Mouse (Mus musculus): ENCODE data around the gene Bcl2l11. TPM values are rescaled to one million over a fixed set of nuclear protein-coding genes. Genes with fewer than 3 reads are reported as not detected.

Bcl2l11 gene
- polyA plus RNA-seq, 1 experiment, result 54.4 TPM

DNA sequence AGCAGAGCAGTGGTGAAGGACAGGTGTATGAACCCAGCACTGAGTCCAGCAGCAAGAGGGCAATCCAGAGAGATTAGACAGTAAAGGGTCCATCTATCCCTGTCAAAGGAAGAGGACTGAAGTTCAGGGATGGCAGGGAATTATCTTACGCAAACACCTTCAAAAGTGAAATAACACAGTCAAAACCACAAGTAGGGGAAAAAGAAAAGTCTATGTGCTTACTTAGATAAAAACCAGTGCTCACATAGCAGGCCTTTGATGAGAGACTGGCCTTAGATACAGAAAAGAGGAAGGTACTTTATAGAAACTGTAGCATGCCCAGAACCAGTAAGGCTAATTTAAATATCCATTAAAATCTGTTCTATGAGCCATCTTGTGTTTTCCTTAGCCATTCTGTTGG lies 40.4 kb upstream of the Bcl2l11 start:
- WGBS, result 63% methylated on average over 1 of the region's 1 CpGs

DNA sequence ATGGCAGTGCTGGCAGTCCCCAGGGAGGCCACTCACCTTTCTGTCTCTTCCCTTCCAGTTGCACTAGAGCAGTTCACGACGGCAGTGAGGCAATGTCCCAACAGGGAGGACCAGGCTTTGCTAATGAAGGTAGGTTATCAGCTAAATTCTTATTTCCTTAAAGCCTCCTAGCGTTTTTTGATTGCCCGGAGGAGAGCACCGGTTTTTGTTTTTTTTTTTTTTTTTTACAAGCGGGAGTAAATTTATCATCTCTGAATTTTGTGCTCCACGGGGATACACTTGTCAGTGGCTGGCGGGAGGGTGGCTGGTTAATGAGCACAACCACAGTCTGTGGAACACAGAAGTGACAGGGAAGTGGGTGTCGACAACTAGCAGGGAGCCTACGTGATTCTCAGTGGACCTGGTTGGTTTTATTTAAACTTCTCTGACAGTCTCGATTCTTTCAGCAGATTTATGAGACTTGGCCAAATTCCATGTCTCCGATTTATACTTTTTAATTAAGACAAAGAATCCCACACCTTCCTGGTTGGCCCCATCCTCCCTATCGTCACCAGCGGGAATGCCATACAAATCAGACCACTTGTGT lies 39.4 kb upstream of the Bcl2l11 start:
- no peak for DNase-seq
- H3K27ac ChIP-seq (ENCODE audit: control insufficient read depth, insufficient read depth, low read length), result no peak overlapping the region

More for the DNA sequence above, 40.4 kb upstream of the Bcl2l11 start:
- no peaks in the 10 kb centered on the region for H3K27me3 ChIP-seq (ENCODE audit: control insufficient read depth, insufficient read depth, low read length)
- no peaks in the 10 kb centered on the region for H3K36me3 ChIP-seq (ENCODE audit: control insufficient read depth, insufficient read depth, low read length)
- no peak overlapping the region for H3K27ac ChIP-seq (ENCODE audit: control insufficient read depth, insufficient read depth, low read length)
- DNase-seq, result no peak
- H3K4me1 ChIP-seq (replicated peaks; ENCODE audit: control insufficient read depth, insufficient read depth, low read length), result peaks cover 13% of the 10 kb centered on the region
- H3K4me3 ChIP-seq (ENCODE audit: control insufficient read depth, insufficient read depth, low read length), result no peak overlapping the region
- no peak for TF ChIP-seq POLR2A (IDR thresholded peaks at IDR 0.05; ENCODE audit: control insufficient read depth, extremely low read depth, insufficient read depth, low read length, poor library complexity)
- TF ChIP-seq CTCF (IDR thresholded peaks at IDR 0.05; ENCODE audit: borderline replicate concordance, control insufficient read depth, extremely low read depth, insufficient read depth, low read length, poor library complexity), result no peak

DNA sequence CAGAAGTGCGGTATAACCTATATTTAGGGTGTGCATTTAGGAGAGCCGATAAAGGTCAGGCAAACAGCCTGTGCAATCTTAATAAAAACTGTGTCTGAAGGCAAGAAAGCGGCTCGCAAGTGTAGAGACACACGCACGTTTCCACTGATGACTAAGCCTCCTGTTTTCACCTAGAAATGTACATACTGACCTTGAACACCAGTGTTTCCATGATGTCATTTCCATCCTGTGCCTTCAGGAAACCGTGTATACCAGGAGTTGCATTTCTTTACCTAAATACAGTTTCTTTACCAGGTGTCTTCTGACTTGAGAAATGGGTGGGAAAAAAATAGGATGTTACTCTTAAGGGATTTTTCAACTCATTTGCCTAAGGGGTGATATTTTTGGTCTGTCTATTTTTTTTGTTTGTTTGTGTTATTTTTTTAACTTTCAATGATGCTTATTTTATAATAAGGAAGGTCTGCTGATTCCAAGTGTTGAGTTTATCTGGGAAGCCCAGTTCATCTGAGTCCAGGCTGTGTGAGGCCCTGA lies 38.8 kb upstream of the Bcl2l11 start:
- no peaks in the 10 kb centered on the region for H3K36me3 ChIP-seq (ENCODE audit: control insufficient read depth, insufficient read depth, low read length)
- H3K27ac ChIP-seq (ENCODE audit: control insufficient read depth, insufficient read depth, low read length), result no peak overlapping the region
- H3K4me1 ChIP-seq (replicated peaks; ENCODE audit: control insufficient read depth, insufficient read depth, low read length), result peaks cover 27% of the 10 kb centered on the region
- TF ChIP-seq POLR2A (IDR thresholded peaks at IDR 0.05; ENCODE audit: control insufficient read depth, extremely low read depth, insufficient read depth, low read length, poor library complexity), result no peak
- no peak for TF ChIP-seq CTCF (IDR thresholded peaks at IDR 0.05; ENCODE audit: borderline replicate concordance, control insufficient read depth, extremely low read depth, insufficient read depth, low read length, poor library complexity)
- H3K27me3 ChIP-seq (ENCODE audit: control insufficient read depth, insufficient read depth, low read length), result no peaks in the 10 kb centered on the region
- WGBS, result 75% methylated on average over 7 of the region's 7 CpGs
- no peak overlapping the region for H3K4me3 ChIP-seq (ENCODE audit: control insufficient read depth, insufficient read depth, low read length)
- no peak for DNase-seq

More for the DNA sequence above, 39.4 kb upstream of the Bcl2l11 start:
- 88% methylated on average over 14 of the region's 14 CpGs for WGBS
- no peak for TF ChIP-seq CTCF (IDR thresholded peaks at IDR 0.05; ENCODE audit: borderline replicate concordance, control insufficient read depth, extremely low read depth, insufficient read depth, low read length, poor library complexity)
- no peak for TF ChIP-seq POLR2A (IDR thresholded peaks at IDR 0.05; ENCODE audit: control insufficient read depth, extremely low read depth, insufficient read depth, low read length, poor library complexity)
- peaks cover 21% of the 10 kb centered on the region for H3K4me1 ChIP-seq (replicated peaks; ENCODE audit: control insufficient read depth, insufficient read depth, low read length)
- no peak overlapping the region for H3K4me3 ChIP-seq (ENCODE audit: control insufficient read depth, insufficient read depth, low read length)
- H3K36me3 ChIP-seq (ENCODE audit: control insufficient read depth, insufficient read depth, low read length), result no peaks in the 10 kb centered on the region
- no peaks in the 10 kb centered on the region for H3K27me3 ChIP-seq (ENCODE audit: control insufficient read depth, insufficient read depth, low read length)

DNA sequence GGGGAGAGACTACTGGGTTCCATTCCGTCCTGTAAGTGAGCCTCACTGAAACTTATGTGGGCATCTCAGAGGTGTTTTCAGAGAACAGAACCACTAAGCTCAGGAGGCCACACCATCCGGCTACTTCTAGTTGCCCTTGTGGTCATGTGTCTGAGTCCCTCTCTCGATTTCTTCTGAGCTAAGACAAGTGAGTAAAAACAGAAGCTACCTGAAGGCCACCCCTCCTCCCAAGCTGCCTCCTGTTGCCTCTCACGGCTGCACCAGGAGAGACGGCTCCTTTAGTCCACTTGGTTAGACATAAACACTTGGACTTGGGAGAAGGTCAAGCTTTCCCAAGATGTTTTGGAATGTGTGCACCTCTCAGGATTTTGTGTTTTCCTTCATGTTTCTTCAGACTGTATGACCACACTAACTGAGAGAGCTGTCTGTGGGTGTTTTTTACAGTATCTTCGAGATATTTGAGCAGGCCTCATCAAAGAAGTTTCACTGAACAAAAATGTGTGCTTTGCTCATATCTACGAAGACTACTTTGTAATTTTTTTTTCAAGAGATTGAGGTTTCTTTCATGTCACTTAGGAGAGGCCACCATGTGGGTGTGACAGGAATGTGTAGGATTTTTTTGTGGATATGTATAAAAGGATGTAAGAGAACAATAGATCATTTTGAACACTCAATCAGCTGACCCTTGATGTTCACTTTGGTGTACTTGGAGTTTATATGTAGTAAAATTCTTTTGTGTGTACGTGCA lies 37.9 kb upstream of the Bcl2l11 start:
- peaks cover 33% of the 10 kb centered on the region for H3K4me1 ChIP-seq (replicated peaks; ENCODE audit: control insufficient read depth, insufficient read depth, low read length)

DNA sequence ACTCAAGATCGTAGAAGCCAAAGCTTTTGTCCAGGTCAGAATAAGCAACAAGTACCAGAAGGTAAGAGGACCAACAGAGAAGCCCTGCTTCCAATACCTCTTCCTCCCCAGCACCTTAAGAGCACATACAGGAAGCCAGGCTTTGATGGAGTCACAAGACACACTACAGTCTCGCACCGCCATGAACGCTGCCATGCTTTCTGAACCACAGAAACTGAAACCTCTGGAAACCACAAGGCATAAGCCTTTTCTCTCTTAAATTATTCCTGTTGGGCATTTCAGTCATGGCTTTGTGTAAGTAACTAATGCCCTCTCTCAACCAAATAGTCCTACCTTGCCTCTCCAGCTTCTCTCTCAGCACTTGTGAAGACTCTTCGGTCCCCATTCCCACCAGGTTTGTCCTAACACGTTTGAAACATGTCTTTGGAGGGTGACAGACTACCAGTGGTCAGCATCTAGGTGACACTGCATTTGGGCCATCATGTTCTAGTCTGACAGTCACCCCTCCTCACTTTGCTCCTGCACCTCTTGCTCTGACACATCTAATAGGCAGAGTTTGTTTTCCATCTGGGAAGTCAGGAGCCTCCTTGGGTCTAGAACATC lies 35.5 kb upstream of the Bcl2l11 start:
- 55% methylated on average over 6 of the region's 6 CpGs for WGBS
- peaks cover 40% of the 10 kb centered on the region for H3K4me1 ChIP-seq (replicated peaks; ENCODE audit: control insufficient read depth, insufficient read depth, low read length)
- H3K27me3 ChIP-seq (ENCODE audit: control insufficient read depth, insufficient read depth, low read length), result no peaks in the 10 kb centered on the region
- H3K27ac ChIP-seq (ENCODE audit: control insufficient read depth, insufficient read depth, low read length), result no peak overlapping the region
- no peak for DNase-seq
- no peak for TF ChIP-seq CTCF (IDR thresholded peaks at IDR 0.05; ENCODE audit: borderline replicate concordance, control insufficient read depth, extremely low read depth, insufficient read depth, low read length, poor library complexity)
- TF ChIP-seq POLR2A (IDR thresholded peaks at IDR 0.05; ENCODE audit: control insufficient read depth, extremely low read depth, insufficient read depth, low read length, poor library complexity), result no peak
- H3K36me3 ChIP-seq (ENCODE audit: control insufficient read depth, insufficient read depth, low read length), result no peaks in the 10 kb centered on the region
- H3K4me3 ChIP-seq (ENCODE audit: control insufficient read depth, insufficient read depth, low read length), result no peak overlapping the region

More for the DNA sequence above, 37.9 kb upstream of the Bcl2l11 start:
- Histone ChIP-seq H3K27me3 (ENCODE audit: control insufficient read depth, insufficient read depth, low read length) (no peaks in the 10 kb centered on the region), H3K27ac (ENCODE audit: control insufficient read depth, insufficient read depth, low read length) (peak overlapping the region; percentile 25; the same call in 1 of the 2 replicates), H3K36me3 (ENCODE audit: control insufficient read depth, insufficient read depth, low read length) (no peaks in the 10 kb centered on the region), H3K4me3 (ENCODE audit: control insufficient read depth, insufficient read depth, low read length) (no peak overlapping the region)
- no peak for TF ChIP-seq POLR2A (IDR thresholded peaks at IDR 0.05; ENCODE audit: control insufficient read depth, extremely low read depth, insufficient read depth, low read length, poor library complexity)
- no peak for TF ChIP-seq CTCF (IDR thresholded peaks at IDR 0.05; ENCODE audit: borderline replicate concordance, control insufficient read depth, extremely low read depth, insufficient read depth, low read length, poor library complexity)
- DNase-seq, result no peak
- 60% methylated on average over 8 of the region's 8 CpGs for WGBS

All from thymus, adult 2 months (tissue).